Mouse (Mus musculus): Measurements from ENCODE around the gene Gfy. TPM values are rescaled to one million over a fixed set of nuclear protein-coding genes. Genes with fewer than 3 reads are reported as not detected.
"Not testable (repeated sequence)": the region's sequence is repeated elsewhere in the genome, so short reads cannot be mapped to it uniquely, and the experiment has no call there.

Gfy gene
- polyA plus RNA-seq, 1 experiment from 2014 or later = not detected

DNA sequence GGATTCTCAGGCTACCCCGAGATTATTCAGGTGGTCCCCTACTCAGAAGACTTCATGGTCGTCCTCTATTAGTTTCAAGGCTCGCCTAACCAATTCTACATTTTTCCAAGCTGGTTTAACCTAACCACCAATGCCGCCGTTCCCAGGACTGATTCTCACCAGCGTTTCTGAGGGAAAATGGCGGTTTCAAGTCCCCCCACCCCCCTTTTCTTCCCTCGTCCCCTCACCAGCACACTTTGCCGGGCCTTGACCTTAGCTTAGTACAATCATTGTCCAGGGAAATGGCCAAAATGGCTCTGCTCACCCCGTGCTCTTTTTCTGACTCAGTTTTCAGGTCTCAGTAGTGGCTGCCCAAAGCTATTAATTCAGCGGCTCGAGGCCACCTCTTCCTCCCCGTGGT lies 4.0 kb downstream of the Gfy start:
- 1% methylated on average over 13 of the region's 13 CpGs for WGBS

GRCm38 (mm10) chr7:45174567-45175280 lies 4.6 kb downstream of the Gfy start:
- H3K4me3 ChIP-seq = 0 out of 2 replicates have a peak overlapping the region, but pooled peaks have one; percentile 8
- no peaks in the 10 kb centered on the region for H3K9me3 ChIP-seq
- 3% methylated on average over 28 of the region's 29 CpGs for WGBS
- no peaks in the 10 kb centered on the region for H3K36me3 ChIP-seq
- H3K4me2 ChIP-seq (replicated peaks) = no peak overlapping the region
- peaks cover 15% of the 10 kb centered on the region for H3K4me1 ChIP-seq
- no peak overlapping the region for H3K9ac ChIP-seq (replicated peaks)
- H3K27me3 ChIP-seq = peaks cover 83% of the 10 kb centered on the region
- no peak overlapping the region for H3K27ac ChIP-seq (replicated peaks)
- ATAC-seq (replicated peaks) = no peak

More for the DNA sequence above, 4.0 kb downstream of the Gfy start:
- H3K9ac ChIP-seq (replicated peaks) = no peak overlapping the region
- peaks cover 15% of the 10 kb centered on the region for H3K4me1 ChIP-seq
- peaks cover 85% of the 10 kb centered on the region for H3K27me3 ChIP-seq
- no peaks in the 10 kb centered on the region for H3K36me3 ChIP-seq
- H3K4me3 ChIP-seq = no peak overlapping the region
- H3K9me3 ChIP-seq = no peaks in the 10 kb centered on the region
- H3K27ac ChIP-seq (replicated peaks) = no peak overlapping the region
- no peak for ATAC-seq (replicated peaks)
- H3K4me2 ChIP-seq (replicated peaks) = no peak overlapping the region

DNA sequence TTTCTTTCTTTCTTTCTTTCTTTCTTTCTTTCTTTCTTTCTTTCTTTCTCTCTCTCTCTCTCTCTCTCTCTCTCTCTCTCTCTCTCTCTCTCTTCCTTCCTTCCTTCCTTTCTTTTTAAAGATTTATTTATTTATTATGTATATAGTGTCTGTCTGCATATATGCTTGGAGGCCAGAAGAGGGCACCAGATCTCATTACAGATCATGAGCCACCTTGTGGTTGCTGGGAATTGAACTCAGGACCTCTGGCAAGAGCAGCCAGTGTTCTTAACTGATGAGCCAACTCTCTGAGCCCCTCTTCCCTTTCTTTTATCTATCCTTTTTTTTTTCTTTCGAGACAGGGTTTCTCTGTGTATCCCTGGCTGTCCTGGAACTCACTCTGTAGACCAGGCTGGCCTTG lies 5.6 kb downstream of the Gfy start:
- H3K4me2 ChIP-seq (replicated peaks); H3K27ac ChIP-seq (replicated peaks); ATAC-seq (replicated peaks); H3K4me3 ChIP-seq; H3K9ac ChIP-seq (replicated peaks); H3K36me3 ChIP-seq; H3K9me3 ChIP-seq: not testable (repeated sequence)
- Histone ChIP-seq H3K4me1 (peaks cover 17% of the 10 kb centered on the region), H3K27me3 (peaks cover 83% of the 10 kb centered on the region)
- WGBS = 73% methylated on average over 1 of the region's 1 CpGs

DNA sequence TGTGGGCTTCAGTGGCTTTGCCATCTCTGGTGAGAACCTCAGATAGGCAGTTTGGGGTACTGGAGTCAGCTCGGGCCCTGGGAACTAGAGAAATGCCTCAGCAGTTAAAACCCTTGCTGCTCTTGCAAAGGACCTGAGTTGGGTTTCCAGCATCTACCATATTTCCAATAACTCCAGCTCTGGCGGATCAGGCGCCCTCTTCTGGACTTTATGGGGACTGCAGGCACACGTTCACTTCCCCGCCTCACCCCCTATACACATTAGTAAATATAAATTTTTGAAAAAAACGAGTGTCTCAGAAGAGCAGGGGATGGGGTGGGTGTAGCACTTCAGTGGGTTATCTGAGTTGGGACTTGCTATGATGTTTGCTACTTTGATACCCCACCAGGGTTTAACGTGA lies 6.4 kb downstream of the Gfy start:
- H3K4me1 ChIP-seq = peaks cover 25% of the 10 kb centered on the region
- 65% methylated on average over 7 of the region's 7 CpGs for WGBS
- H3K4me3 ChIP-seq = no peak overlapping the region
- H3K9ac ChIP-seq (replicated peaks) = no peak overlapping the region
- no peak overlapping the region for H3K4me2 ChIP-seq (replicated peaks)
- no peaks in the 10 kb centered on the region for H3K36me3 ChIP-seq
- peaks cover 82% of the 10 kb centered on the region for H3K27me3 ChIP-seq
- H3K27ac ChIP-seq (replicated peaks) = no peak overlapping the region
- ATAC-seq (replicated peaks) = no peak
- no peaks in the 10 kb centered on the region for H3K9me3 ChIP-seq

DNA sequence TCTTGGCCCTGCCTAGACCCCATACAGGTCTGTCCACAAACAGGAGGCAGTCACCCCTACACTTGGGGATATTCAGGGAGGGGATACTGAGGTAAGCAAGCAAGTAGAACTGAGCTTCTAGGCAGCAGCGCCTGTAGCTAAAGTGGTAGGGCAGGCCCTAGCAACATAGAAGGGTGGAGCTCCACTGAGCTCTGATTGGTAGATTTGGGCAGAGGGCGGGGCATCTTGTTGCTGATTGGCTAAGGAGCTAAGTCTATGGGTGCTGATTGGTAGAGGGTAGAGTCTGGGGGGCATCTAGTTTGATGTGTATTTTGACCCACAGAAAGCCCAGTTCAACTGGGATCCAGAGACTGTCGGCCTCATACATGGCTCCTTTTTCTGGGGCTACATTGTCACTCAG lies 9.9 kb downstream of the Gfy start:
- H3K27me3 ChIP-seq = peaks cover 78% of the 10 kb centered on the region
- no peak overlapping the region for H3K27ac ChIP-seq (replicated peaks)
- no peaks in the 10 kb centered on the region for H3K9me3 ChIP-seq
- no peak for ATAC-seq (replicated peaks)
- no peak overlapping the region for H3K4me3 ChIP-seq
- no peak overlapping the region for H3K4me2 ChIP-seq (replicated peaks)
- H3K4me1 ChIP-seq = peaks cover 26% of the 10 kb centered on the region
- H3K36me3 ChIP-seq = no peaks in the 10 kb centered on the region
- no peak overlapping the region for H3K9ac ChIP-seq (replicated peaks)
- WGBS = 89% methylated on average over 3 of the region's 3 CpGs

DNA sequence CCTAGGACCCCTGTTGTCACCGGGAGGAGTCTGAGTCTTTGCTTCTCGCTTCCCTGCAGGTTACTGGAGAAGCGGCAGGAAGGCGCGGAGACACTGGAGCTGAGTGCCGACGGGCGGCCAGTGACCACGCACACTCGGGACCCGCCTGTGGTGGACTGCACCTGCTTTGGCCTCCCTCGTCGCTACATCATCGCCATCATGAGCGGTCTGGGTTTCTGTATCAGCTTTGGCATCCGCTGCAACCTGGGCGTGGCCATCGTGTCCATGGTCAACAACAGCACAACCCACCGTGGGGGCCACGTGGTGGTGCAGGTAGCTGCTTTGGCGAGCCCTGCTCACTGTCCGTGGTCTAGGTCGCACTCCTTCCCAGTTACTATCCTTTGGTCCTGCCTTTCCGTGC lies 10.7 kb downstream of the Gfy start:
- Histone ChIP-seq H3K4me3 (peak overlapping the region; percentile 6), H3K9me3 (no peaks in the 10 kb centered on the region), H3K27me3 (peaks cover 75% of the 10 kb centered on the region), H3K4me1 (peaks cover 30% of the 10 kb centered on the region), H3K27ac (replicated peaks) (no peak overlapping the region), H3K9ac (replicated peaks) (0 out of 2 replicates have a peak overlapping the region, but pooled peaks have one; percentile 0), H3K4me2 (replicated peaks) (peak overlapping the region; percentile 38), H3K36me3 (no peaks in the 10 kb centered on the region)
- ATAC-seq (replicated peaks) = no peak
- 4% methylated on average over 24 of the region's 24 CpGs for WGBS

DNA sequence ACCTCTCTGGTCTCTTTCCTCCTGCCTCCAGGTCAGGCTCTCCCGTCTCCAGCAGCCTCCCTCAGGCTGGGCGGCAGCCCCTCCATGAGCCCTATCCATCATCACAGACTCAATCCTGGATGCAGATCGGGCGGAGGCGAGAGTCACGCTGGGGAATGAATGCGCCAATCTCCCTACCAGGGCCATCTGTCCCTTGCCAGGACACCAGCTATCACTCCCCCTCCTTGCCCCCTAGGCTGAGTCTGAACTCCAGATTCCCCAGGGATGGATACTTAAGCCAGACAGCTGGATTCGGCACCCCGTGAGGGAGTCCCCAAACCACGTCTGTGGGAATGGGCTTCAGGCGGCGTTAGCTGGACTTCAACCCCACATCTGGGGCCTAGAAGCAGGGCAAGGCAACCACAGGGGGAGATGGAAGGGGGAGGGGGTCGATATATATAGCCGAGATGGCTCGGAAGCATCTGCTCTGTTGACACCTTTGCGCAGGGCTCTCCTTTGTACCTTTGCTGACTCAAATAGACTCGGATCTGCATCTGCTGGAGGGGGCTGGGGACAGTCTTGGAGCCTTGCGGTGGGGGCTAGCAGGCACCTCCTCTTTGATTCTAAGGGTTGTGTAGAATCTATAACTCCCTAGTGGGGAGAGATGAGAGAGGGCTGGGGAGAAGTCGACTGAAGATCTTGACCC lies 11.5 kb downstream of the Gfy start:
- H3K9ac ChIP-seq (replicated peaks) = 0 out of 2 replicates have a peak overlapping the region, but pooled peaks have one; percentile 23
- H3K27me3 ChIP-seq = peaks cover 82% of the 10 kb centered on the region
- no peaks in the 10 kb centered on the region for H3K36me3 ChIP-seq
- 1% methylated on average over 19 of the region's 19 CpGs for WGBS
- peaks cover 33% of the 10 kb centered on the region for H3K4me1 ChIP-seq
- H3K4me3 ChIP-seq = peak overlapping the region; percentile 27
- peak overlapping the region; percentile 38 for H3K4me2 ChIP-seq (replicated peaks)
- 0 out of 2 replicates have a peak, but pooled peaks have one; percentile 31 for ATAC-seq (replicated peaks)
- H3K27ac ChIP-seq (replicated peaks) = peak overlapping the region; percentile 46
- H3K9me3 ChIP-seq = no peaks in the 10 kb centered on the region

DNA sequence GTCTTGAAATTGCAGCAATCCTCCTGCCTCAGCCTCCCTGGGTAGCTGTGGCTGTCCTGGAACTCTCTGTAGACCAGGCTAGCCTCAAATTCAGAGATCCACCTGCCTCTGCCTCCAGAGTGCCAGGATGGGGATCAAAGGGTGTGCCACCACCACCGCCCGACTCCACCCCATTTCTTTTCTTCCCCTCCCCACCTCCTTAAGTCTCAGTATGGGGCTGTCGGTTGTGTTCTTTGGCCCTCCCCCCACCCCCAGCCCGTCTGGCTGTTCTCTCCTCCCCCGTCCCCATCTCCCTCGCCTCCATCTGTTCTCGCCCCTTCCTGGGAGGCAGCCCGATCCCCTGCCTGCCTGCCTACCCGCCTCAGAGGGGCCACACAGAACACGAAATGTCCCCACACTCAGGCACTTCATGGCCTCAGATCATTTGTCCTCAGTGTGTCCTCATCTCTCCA lies 12.4 kb downstream of the Gfy start:
- peaks cover 77% of the 10 kb centered on the region for H3K27me3 ChIP-seq

GRCm38 (mm10) chr7:45165701-45166100 lies 13.7 kb downstream of the Gfy start:
- Histone ChIP-seq H3K9ac (replicated peaks) (no peak overlapping the region), H3K27me3 (peaks cover 67% of the 10 kb centered on the region), H3K9me3 (no peaks in the 10 kb centered on the region), H3K4me3 (peak overlapping the region; percentile 49), H3K27ac (replicated peaks) (0 out of 2 replicates have a peak overlapping the region, but pooled peaks have one; percentile 9), H3K36me3 (no peaks in the 10 kb centered on the region), H3K4me2 (replicated peaks) (peak overlapping the region; percentile 55), H3K4me1 (peaks cover 48% of the 10 kb centered on the region)
- no peak for ATAC-seq (replicated peaks)
- WGBS = 39% methylated on average over 11 of the region's 11 CpGs

More for the DNA sequence above, 12.4 kb downstream of the Gfy start:
- ATAC-seq (replicated peaks) = 0 out of 2 replicates have a peak, but pooled peaks have one; percentile 12
- H3K36me3 ChIP-seq = no peaks in the 10 kb centered on the region
- peak overlapping the region; percentile 27; the same call in 1 of the 2 replicates for H3K4me3 ChIP-seq
- peaks cover 42% of the 10 kb centered on the region for H3K4me1 ChIP-seq
- WGBS = 21% methylated on average over 10 of the region's 10 CpGs
- H3K9me3 ChIP-seq = no peaks in the 10 kb centered on the region
- peak overlapping the region; percentile 46 for H3K27ac ChIP-seq (replicated peaks)
- peak overlapping the region; percentile 38 for H3K4me2 ChIP-seq (replicated peaks)
- no peak overlapping the region for H3K9ac ChIP-seq (replicated peaks)

- Histone ChIP-seq H3K4me3 (peak overlapping the region; percentile 49), H3K27ac (replicated peaks) (0 out of 2 replicates have a peak overlapping the region, but pooled peaks have one; percentile 27), H3K9ac (replicated peaks) (peak overlapping the region; percentile 52; the same call in 1 of the 2 replicates), H3K27me3 (peaks cover 60% of the 10 kb centered on the region), H3K4me1 (peaks cover 48% of the 10 kb centered on the region), H3K9me3 (no peaks in the 10 kb centered on the region), H3K36me3 (no peaks in the 10 kb centered on the region), H3K4me2 (replicated peaks) (peak overlapping the region; percentile 55)
- 59% methylated on average over 5 of the region's 5 CpGs for WGBS
- ATAC-seq (replicated peaks) = no peak
Measured at GRCm38 (mm10) chr7:45164833-45165232, 14.5 kb downstream of the Gfy start.

- ATAC-seq (replicated peaks) = no peak
- H3K9me3 ChIP-seq = no peaks in the 10 kb centered on the region
- peak within 1 kb of the TSS; percentile 52 for H3K9ac ChIP-seq (replicated peaks)
- H3K4me3 ChIP-seq = peak within 1 kb of the TSS; percentile 49
- 1% methylated on average over 40 of the region's 41 CpGs for WGBS
- peaks cover 48% of the 10 kb centered on the region for H3K4me1 ChIP-seq
- H3K36me3 ChIP-seq = no peaks in the 10 kb centered on the region
- peak within 1 kb of the TSS; percentile 27; the same call in 1 of the 2 replicates for H3K27ac ChIP-seq (replicated peaks)
- H3K27me3 ChIP-seq = peaks cover 51% of the 10 kb centered on the region
- peak within 1 kb of the TSS; percentile 55 for H3K4me2 ChIP-seq (replicated peaks)
Measured at GRCm38 (mm10) chr7:45163735-45164490, 15.5 kb downstream of the Gfy start, which contains the start of gene Slc17a7. Gene Slc17a7, plus strand, starts transcription at chr7:45163949.

Measured in forebrain, embryonic 15.5 days (tissue).